Mouse (Mus musculus) midbrain, postnatal 0 days (tissue): Measurements from ENCODE around the gene Smad6. TPM values are rescaled to one million over a fixed set of nuclear protein-coding genes. Genes with fewer than 3 reads are reported as not detected.

ENCODE experiments used
- ATAC-seq: fragments of 200-750 bp; cut with Nextera tagmentation; 2 replicates; pipeline ENCODE4 v1.8.0; 2017; ENCODE audit warnings: moderate number of reproducible peaks, mild to moderate bottlenecking, moderate TSS enrichment, moderate library complexity; ENCODE audit not compliant: low FRiP score
- DNase-seq: peaks from one replicate; pipeline ENCODE4 v3.0.0-alpha.2; 2015; ENCODE audit warnings: low spot score
- H3K27ac ChIP-seq: fragments of 300-500 bp; sonication (generic); 2 replicates; pipeline ENCODE4 v1.5.1; 2014; ENCODE audit warnings: low read depth, mild to moderate bottlenecking, low read length, mixed read lengths
- H3K27me3 ChIP-seq: fragments of 300-500 bp; sonication (generic); 2 replicates; pipeline ENCODE4 v1.6.1; 2014; ENCODE audit warnings: low read length, control low read depth, mixed read lengths; ENCODE audit not compliant: insufficient read depth
- H3K36me3 ChIP-seq: fragments of 300-500 bp; sonication (generic); 2 replicates; pipeline ENCODE4 v1.6.1; 2014; ENCODE audit warnings: low read length, control low read depth, mixed read lengths; ENCODE audit not compliant: insufficient read depth
- H3K4me1 ChIP-seq: fragments of 300-500 bp; sonication (generic); 2 replicates; pipeline ENCODE4 v1.6.1; 2014; ENCODE audit warnings: mild to moderate bottlenecking, control low read depth, antibody characterized with exemption, low read length, mixed read lengths; ENCODE audit not compliant: insufficient read depth
- H3K4me2 ChIP-seq: fragments of 300-500 bp; sonication (generic); 2 replicates; pipeline ENCODE4 v1.6.1; 2014; ENCODE audit warnings: low read depth, mild to moderate bottlenecking, low read length, mixed read lengths; ENCODE audit not compliant: poor library complexity, severe bottlenecking
- H3K4me3 ChIP-seq: fragments of 300-500 bp; sonication (generic); 2 replicates; pipeline ENCODE4 v1.5.1; 2014; ENCODE audit warnings: low read depth, mild to moderate bottlenecking, low read length, moderate library complexity
- H3K9ac ChIP-seq: fragments of 300-500 bp; sonication (generic); replicated peaks from 2 replicates; pipeline ENCODE4 v1.6.1; 2014; ENCODE audit warnings: mild to moderate bottlenecking, low read length, moderate library complexity, mixed read lengths; ENCODE audit not compliant: poor library complexity, severe bottlenecking
- H3K9me3 ChIP-seq: fragments of 300-500 bp; sonication (generic); 2 replicates; pipeline ENCODE4 v1.6.1; 2016; ENCODE audit warnings: low read length, control low read depth
- CTCF ChIP-seq: IDR thresholded peaks from 2 replicates; pipeline ENCODE4 v1.5.1; 2016; ENCODE audit warnings: antibody characterized with exemption, mild to moderate bottlenecking
- WGBS: fragments of 180-500 bp; shearing (Covaris S2); extraction: QIAGEN DNeasy Blood & Tissue Kit; methylation state at CpG from one replicate; pipeline ENCODE4 v1.1.7; 2014; 5-methylcytosine and 5-hydroxymethylcytosine counted together
- polyA plus RNA-seq: library from polyadenylated mRNA; unstranded; fragments of >200 nt; fragmentation: Nextera tagmentation; extraction: Ambion mirVana; gene quantifications from 2 replicates; pipeline ENCODE4 v1.2.1, GENCODE M21; 2015
- total RNA-seq: library from RNA; depleted of rRNA; stranded (reverse); fragments of >200 nt; gene quantifications from 2 replicates; pipeline ENCODE4 v1.2.3, GENCODE M21; 2014

Smad6 gene
- total and polyA plus RNA-seq, 2 experiments from 2014 or later = 1.2 to 10.4 TPM

- H3K27me3 ChIP-seq = no peaks in the 10 kb centered on the region
- no peak overlapping the region for H3K4me2 ChIP-seq
- DNase-seq = no peak
- no peak overlapping the region for H3K9ac ChIP-seq
- no peak for ATAC-seq
- no peak overlapping the region for H3K4me3 ChIP-seq
- WGBS = 87% methylated on average over 9 of the region's 9 CpGs
- no peaks in the 10 kb centered on the region for H3K9me3 ChIP-seq
- H3K27ac ChIP-seq = no peak overlapping the region
- no peak for TF ChIP-seq CTCF
- no peaks in the 10 kb centered on the region for H3K36me3 ChIP-seq
- no peaks in the 10 kb centered on the region for H3K4me1 ChIP-seq
Observed at GRCm38 (mm10) chr9:63999194-63999593, 22.7 kb downstream of the Smad6 start.

GRCm38 (mm10) chr9:63998026-63998425, 23.8 kb downstream of the Smad6 start:
- no peak for TF ChIP-seq CTCF
- Histone ChIP-seq H3K4me3 (no peak overlapping the region), H3K27me3 (no peaks in the 10 kb centered on the region), H3K27ac (0 out of 2 replicates have a peak overlapping the region, but pooled peaks have one; percentile 7), H3K9ac (0 out of 2 replicates have a peak overlapping the region, but pooled peaks have one; percentile 8), H3K36me3 (no peaks in the 10 kb centered on the region), H3K4me2 (no peak overlapping the region), H3K9me3 (no peaks in the 10 kb centered on the region), H3K4me1 (no peaks in the 10 kb centered on the region)
- ATAC-seq = no peak
- WGBS = 65% methylated on average over 14 of the region's 14 CpGs
- peak; percentile 38 for DNase-seq

- DNase-seq = peak; percentile 72
- 62% methylated on average over 4 of the region's 4 CpGs for WGBS
- Histone ChIP-seq H3K4me1 (no peaks in the 10 kb centered on the region), H3K9ac (no peak overlapping the region), H3K9me3 (no peaks in the 10 kb centered on the region), H3K27ac (no peak overlapping the region), H3K27me3 (no peaks in the 10 kb centered on the region), H3K36me3 (no peaks in the 10 kb centered on the region), H3K4me2 (no peak overlapping the region), H3K4me3 (no peak overlapping the region)
- peak; percentile 67 for TF ChIP-seq CTCF
- peak; percentile 47; the same call in 1 of the 2 replicates for ATAC-seq
Observed at GRCm38 (mm10) chr9:63997439-63997838, 24.4 kb downstream of the Smad6 start.

GRCm38 (mm10) chr9:63993256-63993655, 28.6 kb downstream of the Smad6 start:
- Histone ChIP-seq H3K9ac (no peak overlapping the region), H3K4me3 (no peak overlapping the region), H3K36me3 (no peaks in the 10 kb centered on the region), H3K4me1 (no peaks in the 10 kb centered on the region), H3K27me3 (no peaks in the 10 kb centered on the region), H3K27ac (no peak overlapping the region), H3K9me3 (no peaks in the 10 kb centered on the region), H3K4me2 (no peak overlapping the region)
- WGBS = 85% methylated on average over 5 of the region's 5 CpGs
- DNase-seq (no peak), ATAC-seq (no peak)
- no peak for TF ChIP-seq CTCF

- H3K9ac ChIP-seq = no peak overlapping the region
- ATAC-seq (no peak), DNase-seq (no peak)
- H3K4me1 ChIP-seq = no peaks in the 10 kb centered on the region
- H3K27ac ChIP-seq = no peak overlapping the region
- H3K4me3 ChIP-seq = no peak overlapping the region
- no peak overlapping the region for H3K4me2 ChIP-seq
- H3K9me3 ChIP-seq = no peaks in the 10 kb centered on the region
- 69% methylated on average over 4 of the region's 4 CpGs for WGBS
- no peaks in the 10 kb centered on the region for H3K27me3 ChIP-seq
- H3K36me3 ChIP-seq = no peaks in the 10 kb centered on the region
- TF ChIP-seq CTCF = no peak
Observed at GRCm38 (mm10) chr9:63992761-63993160, 29.1 kb downstream of the Smad6 start.

GRCm38 (mm10) chr9:63991193-63991592, 30.7 kb downstream of the Smad6 start:
- no peak overlapping the region for H3K4me2 ChIP-seq
- ATAC-seq = no peak
- H3K27ac ChIP-seq = no peak overlapping the region
- H3K27me3 ChIP-seq = no peaks in the 10 kb centered on the region
- TF ChIP-seq CTCF = no peak
- 82% methylated on average over 4 of the region's 4 CpGs for WGBS
- H3K9ac ChIP-seq = no peak overlapping the region
- H3K4me3 ChIP-seq = no peak overlapping the region
- H3K36me3 ChIP-seq = no peaks in the 10 kb centered on the region
- no peaks in the 10 kb centered on the region for H3K9me3 ChIP-seq
- no peak for DNase-seq
- no peaks in the 10 kb centered on the region for H3K4me1 ChIP-seq
